Mouse (Mus musculus) liver, adult 2 months (tissue): ENCODE measurements around the gene Adamtsl1.

Source experiments
- CTCF ChIP-seq: fragments of 200-500 bp; IDR thresholded peaks from 2 replicates; pipeline ENCODE4 v1.5.1; 2011; ENCODE audit warnings: low read depth, low read length, control low read depth
- POLR2A ChIP-seq: fragments of 200-500 bp; IDR thresholded peaks from 2 replicates; pipeline ENCODE4 v1.6.1; 2011; ENCODE audit warnings: low read length, control low read depth; ENCODE audit not compliant: insufficient read depth; ENCODE audit errors: extremely low read depth

GRCm38 (mm10) chr4:86087508-86087907, 573.5 kb downstream of the Adamtsl1 start:
- TF ChIP-seq CTCF (no peak), POLR2A (no peak)
